Mouse (Mus musculus) myocyte (in vitro differentiated cells): Measurements from ENCODE around the gene Shank2. TPM values are rescaled to one million over a fixed set of nuclear protein-coding genes. Genes with fewer than 3 reads are reported as not detected.

ENCODE experiments used
- H3K27me3 ChIP-seq: one replicate; pipeline ENCODE4 v1.6.1; 2011; ENCODE audit not compliant: control insufficient read depth, insufficient read depth, insufficient read length
- H3K36me3 ChIP-seq: one replicate; pipeline ENCODE4 v1.6.1; 2011; ENCODE audit not compliant: control insufficient read depth, insufficient read depth
- H3K4me2 ChIP-seq: one replicate; pipeline ENCODE4 v1.6.1; 2011; ENCODE audit warnings: low read depth, control low read depth
- H3K4me3 ChIP-seq: one replicate; pipeline ENCODE4 v1.5.1; 2011; ENCODE audit warnings: mild to moderate bottlenecking, control low read depth, moderate library complexity
- H3K79me2 ChIP-seq: one replicate; pipeline ENCODE4 v1.6.1; 2011; ENCODE audit not compliant: control insufficient read depth, insufficient read depth
- H3ac ChIP-seq: one replicate; pipeline ENCODE4 v1.6.1; 2011; ENCODE audit not compliant: control insufficient read depth, insufficient read length
- CEBPB ChIP-seq: IDR thresholded peaks from 2 replicates; pipeline ENCODE4 v1.6.1; 2011; ENCODE audit warnings: mild to moderate bottlenecking, moderate library complexity; ENCODE audit not compliant: poor library complexity, insufficient read depth, severe bottlenecking
- E2F4 ChIP-seq: IDR thresholded peaks from one replicate; pipeline ENCODE4 v1.6.1; 2011; ENCODE audit warnings: mild to moderate bottlenecking, control low read depth, moderate library complexity; ENCODE audit not compliant: insufficient read depth
- MAX ChIP-seq: IDR thresholded peaks from one replicate; pipeline ENCODE4 v1.6.1; 2011; ENCODE audit warnings: low read depth, mild to moderate bottlenecking, control low read depth
- MYOD1 ChIP-seq, 3 experiments: IDR thresholded peaks; one replicate each; pipeline ENCODE4 v1.6.1; 2011; ENCODE audit warnings: control low read depth in 2 of 3, low read depth in 2 of 3, mild to moderate bottlenecking in 2 of 3, moderate library complexity in 1 of 3; ENCODE audit not compliant: insufficient read length in 2 of 3, control insufficient read depth in 1 of 3
- MYOG ChIP-seq, 3 experiments: IDR thresholded peaks; one replicate each; pipeline ENCODE4 v1.6.1; 2011; ENCODE audit warnings: control low read depth in 2 of 3, low read depth in 2 of 3, mild to moderate bottlenecking in 2 of 3; ENCODE audit not compliant: insufficient read length in 2 of 3, control insufficient read depth in 1 of 3, insufficient read depth in 1 of 3
- POLR2A ChIP-seq: IDR thresholded peaks from one replicate; pipeline ENCODE4 v1.6.1; 2011; ENCODE audit warnings: low read depth, mild to moderate bottlenecking, control low read depth, moderate library complexity; ENCODE audit not compliant: insufficient read length
- POLR2AphosphoS2 ChIP-seq: IDR thresholded peaks from one replicate; pipeline ENCODE4 v1.6.1; 2011; ENCODE audit warnings: low read depth, control low read depth; ENCODE audit not compliant: insufficient read length
- REST ChIP-seq: IDR thresholded peaks from one replicate; pipeline ENCODE4 v1.6.1; 2011; ENCODE audit warnings: mild to moderate bottlenecking, control low read depth, moderate library complexity; ENCODE audit not compliant: insufficient read depth, insufficient read length
- SRF ChIP-seq: IDR thresholded peaks from one replicate; pipeline ENCODE4 v1.6.1; 2011; ENCODE audit warnings: low read depth; ENCODE audit not compliant: control insufficient read depth, insufficient read length
- TCF12 ChIP-seq: IDR thresholded peaks from one replicate; pipeline ENCODE4 v1.6.1; 2011; ENCODE audit warnings: mild to moderate bottlenecking, control low read depth; ENCODE audit not compliant: poor library complexity, insufficient read depth, severe bottlenecking
- TCF3 ChIP-seq: IDR thresholded peaks from one replicate; pipeline ENCODE4 v1.6.1; 2011; ENCODE audit warnings: low read depth, control low read depth; ENCODE audit not compliant: insufficient read length
- USF1 ChIP-seq: IDR thresholded peaks from one replicate; pipeline ENCODE4 v1.6.1; 2011; ENCODE audit warnings: low read depth, mild to moderate bottlenecking, control low read depth, moderate library complexity
- polyA plus RNA-seq: library from polyadenylated mRNA; unstranded; fragments of >200 nt; fragmentation: generic; extraction: Trizol; gene quantifications from one replicate; pipeline ENCODE4 v1.2.1, GENCODE M21; 2012; ENCODE audit warnings: missing spikeins

Shank2 gene
- polyA plus RNA-seq, 1 experiment, result 0.07 TPM

DNA sequence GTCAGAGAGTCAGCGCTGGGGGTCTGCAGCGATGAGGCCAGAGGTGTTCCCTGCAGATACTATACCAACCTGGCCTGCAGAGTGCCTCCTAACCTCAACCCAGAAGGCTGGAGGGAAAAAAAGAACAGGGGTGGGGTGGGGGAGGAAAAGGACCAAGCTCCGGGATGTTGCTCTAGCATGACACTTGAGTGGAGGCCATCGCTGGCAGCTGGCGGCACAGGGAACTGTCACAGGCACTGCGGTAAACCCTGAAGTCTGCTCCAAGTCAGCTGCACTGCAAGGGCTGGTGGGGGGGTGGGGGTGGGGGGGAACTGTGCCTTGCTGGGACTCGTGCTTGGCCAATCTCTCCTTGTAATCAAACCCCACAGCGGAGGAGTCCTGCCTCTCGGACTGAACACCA is 448.9 kb downstream of the Shank2 start:
- no peak overlapping the region for H3ac ChIP-seq
- peak in 1 of 3 experiments; percentile 46 for TF ChIP-seq MYOG (IDR thresholded peaks at IDR 0.05; ENCODE audit: control insufficient read depth in 1 of 3, insufficient read depth in 1 of 3, insufficient read length in 2 of 3, low read depth in 2 of 3)
- TF ChIP-seq CEBPB, result no peak
- H3K27me3 ChIP-seq, result no peaks in the 10 kb centered on the region
- peaks cover 37% of the 10 kb centered on the region for H3K36me3 ChIP-seq
- no peaks in the 10 kb centered on the region for H3K79me2 ChIP-seq
- no peak overlapping the region for H3K4me2 ChIP-seq
- no peak overlapping the region for H3K4me3 ChIP-seq

GRCm38 (mm10) chr7:144458881-144459280 is 457.2 kb downstream of the Shank2 start:
- Histone ChIP-seq H3K36me3 (peaks cover 33% of the 10 kb centered on the region), H3K27me3 (no peaks in the 10 kb centered on the region), H3K4me2 (no peak overlapping the region), H3K79me2 (no peaks in the 10 kb centered on the region), H3K4me3 (no peak overlapping the region), H3ac (no peak overlapping the region)
- peak in 1 of 3 experiments; percentile 48 for TF ChIP-seq MYOD1 (IDR thresholded peaks at IDR 0.05; ENCODE audit: control insufficient read depth in 1 of 3, insufficient read length in 2 of 3, low read depth in 2 of 3)
- no peak for TF ChIP-seq REST
- TF ChIP-seq POLR2A, result no peak
- no peak for TF ChIP-seq CEBPB
- peak in 2 of 3 experiments; percentile 32 to 72 for TF ChIP-seq MYOG (IDR thresholded peaks at IDR 0.05; ENCODE audit: control insufficient read depth in 1 of 3, insufficient read depth in 1 of 3, insufficient read length in 2 of 3, low read depth in 2 of 3)

GRCm38 (mm10) chr7:144461246-144461902 is 459.6 kb downstream of the Shank2 start:
- TF ChIP-seq MYOD1 (IDR thresholded peaks at IDR 0.05; ENCODE audit: control insufficient read depth in 1 of 3, insufficient read length in 2 of 3, low read depth in 2 of 3) (no peak), TCF3 (no peak), SRF (no peak), POLR2AphosphoS2 (no peak), REST (no peak), POLR2A (no peak), TCF12 (no peak), CEBPB (no peak), E2F4 (no peak), MAX (no peak), USF1 (no peak), MYOG (IDR thresholded peaks at IDR 0.05; ENCODE audit: control insufficient read depth in 1 of 3, insufficient read depth in 1 of 3, insufficient read length in 2 of 3, low read depth in 2 of 3) (no peak)
- Histone ChIP-seq H3K36me3 (peaks cover 35% of the 10 kb centered on the region), H3ac (no peak overlapping the region), H3K79me2 (peaks cover 9% of the 10 kb centered on the region), H3K4me3 (no peak overlapping the region), H3K27me3 (no peaks in the 10 kb centered on the region), H3K4me2 (no peak overlapping the region)

- H3K79me2 ChIP-seq, result peaks cover 21% of the 10 kb centered on the region
- no peak overlapping the region for H3K4me2 ChIP-seq
- H3K36me3 ChIP-seq, result peaks cover 31% of the 10 kb centered on the region
- H3K27me3 ChIP-seq, result no peaks in the 10 kb centered on the region
- no peak for TF ChIP-seq E2F4
- no peak for TF ChIP-seq REST
- TF ChIP-seq TCF3, result no peak
- no peak for TF ChIP-seq MYOG (IDR thresholded peaks at IDR 0.05; ENCODE audit: control insufficient read depth in 1 of 3, insufficient read depth in 1 of 3, insufficient read length in 2 of 3, low read depth in 2 of 3)
- TF ChIP-seq POLR2A, result no peak
- no peak for TF ChIP-seq TCF12
- TF ChIP-seq POLR2AphosphoS2, result no peak
- TF ChIP-seq CEBPB, result no peak
- no peak overlapping the region for H3K4me3 ChIP-seq
- H3ac ChIP-seq, result no peak overlapping the region
These were observed 460.8 kb downstream of the Shank2 start for GRCm38 (mm10) chr7:144462577-144462976.

DNA sequence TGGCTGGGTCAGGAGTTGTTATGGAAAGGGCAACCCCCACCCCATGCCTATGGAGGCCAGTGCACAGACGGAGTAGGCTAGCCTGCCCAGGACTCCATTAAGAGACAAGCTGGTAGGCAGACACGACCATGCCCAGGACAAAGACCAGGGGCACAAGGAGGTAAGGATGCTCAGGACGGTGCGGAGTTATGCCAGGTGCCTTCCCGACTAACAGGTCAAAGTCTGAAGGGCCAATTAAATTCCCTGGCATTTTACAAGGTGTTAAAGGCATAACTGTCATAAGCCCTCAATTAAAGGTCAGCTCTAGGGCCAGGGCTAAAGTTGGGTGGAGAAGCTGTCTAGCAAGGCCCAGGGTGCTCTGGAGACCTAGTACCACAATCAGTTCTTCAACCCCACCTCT is 467.0 kb downstream of the Shank2 start:
- TF ChIP-seq POLR2A (no peak), USF1 (no peak), SRF (no peak), MAX (no peak), MYOD1 (IDR thresholded peaks at IDR 0.05; ENCODE audit: control insufficient read depth in 1 of 3, insufficient read length in 2 of 3, low read depth in 2 of 3) (no peak), E2F4 (no peak)
- Histone ChIP-seq H3K4me2 (peak overlapping the region; percentile 92), H3K4me3 (peak overlapping the region; percentile 88)

More for the DNA sequence above, 467.0 kb downstream of the Shank2 start:
- Histone ChIP-seq H3K79me2 (peaks cover 49% of the 10 kb centered on the region), H3K27me3 (no peaks in the 10 kb centered on the region), H3ac (peak overlapping the region; percentile 95), H3K36me3 (peaks cover 20% of the 10 kb centered on the region)
